Mouse (Mus musculus): ENCODE results near the gene Sart1. TPM values are rescaled to one million over a fixed set of nuclear protein-coding genes. Genes with fewer than 3 reads are reported as not detected.
"Not testable (repeated sequence)": the region's sequence is repeated elsewhere in the genome, so short reads cannot be mapped to it uniquely, and the experiment has no call there.

Sart1 gene
- polyA plus RNA-seq, 1 experiment from 2014 or later = 111 TPM

DNA sequence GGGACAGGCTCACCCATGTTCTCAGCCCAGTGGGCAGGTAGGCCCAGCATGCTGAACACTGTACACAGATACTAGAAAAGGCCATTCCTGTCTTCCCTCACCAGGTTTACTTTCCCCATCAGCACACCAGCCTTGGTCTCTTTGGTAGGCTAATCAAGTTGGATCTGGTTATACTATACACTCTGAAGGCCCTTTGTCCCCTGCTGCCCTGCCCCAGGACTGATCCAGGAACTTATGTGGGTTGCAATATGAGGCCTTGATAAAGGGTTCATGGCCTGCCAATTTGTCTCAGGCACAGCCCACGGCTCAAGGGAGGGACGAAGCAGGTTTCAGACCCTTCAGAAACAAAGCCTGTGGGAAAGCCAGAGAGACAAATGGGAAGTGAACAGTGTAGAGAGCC, 34.9 kb downstream of the Sart1 start:
- Histone ChIP-seq H3K27ac (no peak overlapping the region), H3K36me3 (no peaks in the 10 kb centered on the region), H3K4me3 (no peak overlapping the region), H3K27me3 (ENCODE audit: low read depth, poor library complexity, severe bottlenecking) (peaks cover 21% of the 10 kb centered on the region), H3K4me1 (peaks cover 8% of the 10 kb centered on the region), H3K9me3 (replicated peaks) (no peaks in the 10 kb centered on the region)
- 94% methylated on average over 2 of the region's 2 CpGs for WGBS
- DNase-seq (ENCODE audit: low spot score) = no peak

DNA sequence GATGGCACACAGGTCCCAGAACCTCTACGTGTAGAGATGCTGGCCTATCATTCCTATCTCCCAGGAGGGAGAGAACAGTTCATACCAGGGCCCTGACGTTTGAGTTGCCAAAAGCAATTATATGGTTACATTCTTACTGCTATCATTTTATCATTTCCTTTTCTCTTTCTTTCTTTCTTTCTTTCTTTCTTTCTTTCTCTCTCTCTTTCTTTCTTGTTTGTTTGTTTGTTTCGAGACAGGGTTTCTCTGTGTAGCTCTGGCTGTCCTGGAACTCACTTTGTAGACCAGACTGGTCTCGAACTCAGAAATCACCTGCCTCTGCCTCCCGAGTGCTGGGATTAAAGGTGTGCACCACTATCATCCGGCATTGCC, 39.0 kb downstream of the Sart1 start, which contains the start of gene Cst6:
Gene Cst6, minus strand, starts transcription at position 73 of the 372 bp plus-strand sequence.
- not testable (repeated sequence) for DNase-seq (ENCODE audit: low spot score); H3K36me3 ChIP-seq; H3K9me3 ChIP-seq (replicated peaks); H3K4me1 ChIP-seq
- peak within 1 kb of the TSS; percentile 50 for H3K4me3 ChIP-seq
- WGBS = 65% methylated on average over 6 of the region's 6 CpGs
- H3K27ac ChIP-seq = peak within 1 kb of the TSS; percentile 38; the same call in 1 of the 2 replicates
- peaks cover 30% of the 10 kb centered on the region for H3K27me3 ChIP-seq (ENCODE audit: low read depth, poor library complexity, severe bottlenecking)

DNA sequence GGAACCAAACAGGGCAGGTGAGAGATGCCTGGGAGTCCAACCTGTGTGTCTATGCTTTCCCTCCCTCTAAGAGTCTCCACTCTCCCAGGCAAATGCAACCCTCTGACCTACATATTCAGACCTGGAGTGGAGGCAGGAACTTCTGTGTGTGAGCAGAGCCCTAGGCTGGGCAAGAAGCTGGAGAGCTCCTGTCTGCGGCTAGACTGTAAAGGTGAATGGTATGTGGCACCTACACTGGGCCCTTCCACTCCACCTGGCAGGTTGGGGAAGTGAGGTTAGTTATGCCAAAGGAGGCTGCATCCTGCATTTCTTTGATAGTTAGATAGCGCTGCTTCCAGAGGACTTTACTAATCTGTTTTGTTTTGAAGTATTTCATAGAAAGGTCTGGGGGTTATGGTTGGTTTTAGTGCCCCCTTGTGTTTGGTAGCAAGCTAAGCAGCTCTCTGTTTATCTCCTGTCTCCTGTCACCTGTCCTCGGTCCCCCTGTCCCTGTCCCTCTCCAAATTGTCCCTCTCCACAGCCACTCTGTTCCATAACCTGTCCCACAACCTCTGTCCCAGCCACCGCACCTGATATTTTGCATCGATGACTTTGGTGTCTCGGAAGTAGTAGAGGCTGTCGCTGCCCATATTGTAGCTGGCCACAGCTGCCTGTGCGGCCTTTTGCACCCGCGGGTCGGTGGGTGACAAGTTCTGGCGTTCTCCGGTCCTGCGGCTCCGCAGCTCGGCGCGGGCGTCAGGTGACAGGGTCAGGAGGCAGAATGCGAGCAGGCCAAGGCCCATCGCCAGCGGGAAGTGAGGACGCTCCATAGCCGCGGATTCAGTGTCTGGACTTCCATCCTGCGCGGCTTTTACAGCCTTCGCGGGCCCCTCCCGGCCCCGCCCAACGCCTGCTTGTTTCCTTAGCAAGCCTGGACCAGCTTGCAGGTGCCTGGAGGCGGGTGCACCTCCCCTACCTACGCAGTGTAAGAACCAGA, 39.7 kb downstream of the Sart1 start:
- DNase-seq (ENCODE audit: low spot score) = peak; percentile 50
- Histone ChIP-seq H3K9me3 (replicated peaks) (no peaks in the 10 kb centered on the region), H3K27me3 (ENCODE audit: low read depth, poor library complexity, severe bottlenecking) (peaks cover 30% of the 10 kb centered on the region), H3K4me3 (peak overlapping the region; percentile 50), H3K36me3 (no peaks in the 10 kb centered on the region), H3K4me1 (peaks cover 9% of the 10 kb centered on the region), H3K27ac (peak overlapping the region; percentile 38; the same call in 1 of the 2 replicates)
- WGBS = 6% methylated on average over 34 of the region's 34 CpGs

DNA sequence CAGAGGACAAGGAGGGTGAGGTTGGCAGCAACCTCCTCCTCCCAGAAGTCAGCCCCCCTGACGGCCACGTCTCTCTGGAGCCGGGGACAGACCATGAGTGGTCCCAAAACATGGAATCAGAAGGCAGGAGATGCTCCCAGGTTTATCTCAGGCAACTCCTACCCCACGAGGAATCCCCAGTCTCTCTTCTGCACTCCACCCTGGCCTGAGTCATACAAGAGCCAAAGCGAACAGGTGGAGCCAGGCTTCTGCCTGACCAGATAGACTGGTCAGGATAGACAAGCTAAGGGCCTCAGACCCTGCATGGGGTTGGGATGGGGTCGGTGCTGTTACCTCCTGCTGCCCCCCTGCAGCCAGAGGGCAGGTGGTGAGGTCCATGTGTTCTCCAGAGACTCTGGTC, 40.4 kb downstream of the Sart1 start:
- no peaks in the 10 kb centered on the region for H3K9me3 ChIP-seq (replicated peaks)
- WGBS = 84% methylated on average over 6 of the region's 6 CpGs
- DNase-seq (ENCODE audit: low spot score) = no peak
- no peaks in the 10 kb centered on the region for H3K36me3 ChIP-seq
- H3K4me1 ChIP-seq = peaks cover 9% of the 10 kb centered on the region
- H3K27me3 ChIP-seq (ENCODE audit: low read depth, poor library complexity, severe bottlenecking) = peaks cover 30% of the 10 kb centered on the region
- no peak overlapping the region for H3K4me3 ChIP-seq
- no peak overlapping the region for H3K27ac ChIP-seq

DNA sequence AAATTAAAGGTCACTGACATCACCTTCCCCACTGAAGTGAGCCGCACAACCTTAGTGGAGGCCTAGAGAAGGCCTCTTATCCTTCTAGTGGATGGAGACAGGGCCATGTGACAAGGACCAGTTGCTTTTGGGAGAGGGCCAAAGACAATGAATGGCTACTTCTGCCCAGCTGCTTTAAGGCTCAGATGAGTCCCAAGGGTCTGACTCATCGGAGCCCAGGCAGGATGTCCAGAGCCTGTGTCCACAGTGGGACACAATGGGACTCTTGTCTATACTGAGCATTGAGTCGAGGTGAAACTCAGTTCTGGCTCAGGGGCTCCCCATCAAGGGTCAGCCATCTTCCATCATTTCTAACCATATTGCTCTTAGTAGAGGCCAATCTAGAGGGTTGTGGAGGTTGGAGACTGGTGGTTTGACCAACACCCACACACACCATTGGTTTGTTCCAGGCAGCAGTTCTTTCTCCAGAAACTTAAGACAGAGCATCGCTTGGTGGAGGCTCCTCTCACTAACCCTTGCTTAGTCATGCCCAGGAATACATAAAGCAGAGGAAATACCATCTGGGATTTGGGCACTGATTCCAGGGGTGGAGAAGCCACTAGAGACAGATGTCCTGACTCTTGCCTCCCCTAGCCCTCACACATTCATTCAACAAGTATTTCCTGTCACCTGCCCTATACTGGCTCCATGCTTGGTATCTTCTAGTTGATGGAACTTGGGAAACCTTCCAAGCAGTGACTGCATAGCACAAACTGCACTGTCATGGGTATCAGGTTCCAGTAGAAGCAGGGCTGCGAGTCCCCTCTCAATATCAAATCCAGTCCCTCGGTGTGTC, 43.0 kb downstream of the Sart1 start:
- Histone ChIP-seq H3K27ac (no peak overlapping the region), H3K4me1 (peaks cover 9% of the 10 kb centered on the region), H3K27me3 (ENCODE audit: low read depth, poor library complexity, severe bottlenecking) (peaks cover 27% of the 10 kb centered on the region), H3K9me3 (replicated peaks) (no peaks in the 10 kb centered on the region), H3K36me3 (no peaks in the 10 kb centered on the region), H3K4me3 (no peak overlapping the region)
- 86% methylated on average over 6 of the region's 6 CpGs for WGBS
- DNase-seq (ENCODE audit: low spot score) = no peak

DNA sequence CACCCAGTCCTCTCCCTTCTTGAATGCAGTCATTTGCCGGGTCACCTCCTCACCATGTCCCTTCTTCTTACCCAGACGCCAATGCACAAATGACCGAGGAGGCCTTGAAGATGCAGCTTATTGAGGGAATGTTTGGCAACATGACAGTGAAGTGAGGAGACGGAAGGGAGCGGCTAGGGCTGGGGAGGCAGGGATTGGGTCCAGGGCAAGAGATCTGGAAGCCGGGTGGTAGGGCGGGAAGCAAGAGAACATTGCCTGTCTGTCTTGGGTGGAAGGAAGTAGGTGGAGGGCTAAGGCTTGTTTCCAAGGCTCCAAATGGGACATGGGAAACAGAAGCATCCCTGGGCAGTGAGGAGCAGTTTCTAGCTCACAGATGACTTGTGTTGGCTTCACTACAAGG, 47.1 kb downstream of the Sart1 start:
- Histone ChIP-seq H3K27ac (no peak overlapping the region), H3K4me1 (no peaks in the 10 kb centered on the region), H3K4me3 (no peak overlapping the region), H3K36me3 (no peaks in the 10 kb centered on the region), H3K27me3 (ENCODE audit: low read depth, poor library complexity, severe bottlenecking) (no peaks in the 10 kb centered on the region), H3K9me3 (replicated peaks) (no peaks in the 10 kb centered on the region)
- DNase-seq (ENCODE audit: low spot score) = no peak
- 90% methylated on average over 7 of the region's 7 CpGs for WGBS

DNA sequence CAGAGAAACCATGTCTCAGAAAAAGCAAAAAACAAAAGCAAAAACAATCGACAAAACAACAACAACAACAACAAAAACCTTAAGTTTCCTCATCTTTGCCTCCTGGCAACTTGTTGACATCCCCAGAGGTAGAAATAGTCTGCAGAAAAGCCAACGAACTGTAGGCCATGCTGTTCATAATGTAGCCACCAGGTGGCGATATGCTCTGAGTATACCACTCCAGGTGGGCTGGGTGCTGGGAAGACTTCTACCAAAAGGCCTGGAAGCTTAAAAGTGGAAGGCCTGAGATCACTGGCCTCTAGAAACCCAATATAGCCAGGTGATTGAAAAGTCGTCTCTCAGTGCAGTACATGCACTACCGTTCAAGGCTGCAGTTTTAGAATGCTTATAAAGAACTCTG, 50.5 kb downstream of the Sart1 start:
- Histone ChIP-seq H3K27me3 (ENCODE audit: low read depth, poor library complexity, severe bottlenecking) (no peaks in the 10 kb centered on the region), H3K4me3 (no peak overlapping the region), H3K36me3 (no peaks in the 10 kb centered on the region), H3K4me1 (no peaks in the 10 kb centered on the region), H3K9me3 (replicated peaks) (no peaks in the 10 kb centered on the region), H3K27ac (no peak overlapping the region)
- 15% methylated on average over 5 of the region's 5 CpGs for WGBS
- peak; percentile 76 for DNase-seq (ENCODE audit: low spot score)

DNA sequence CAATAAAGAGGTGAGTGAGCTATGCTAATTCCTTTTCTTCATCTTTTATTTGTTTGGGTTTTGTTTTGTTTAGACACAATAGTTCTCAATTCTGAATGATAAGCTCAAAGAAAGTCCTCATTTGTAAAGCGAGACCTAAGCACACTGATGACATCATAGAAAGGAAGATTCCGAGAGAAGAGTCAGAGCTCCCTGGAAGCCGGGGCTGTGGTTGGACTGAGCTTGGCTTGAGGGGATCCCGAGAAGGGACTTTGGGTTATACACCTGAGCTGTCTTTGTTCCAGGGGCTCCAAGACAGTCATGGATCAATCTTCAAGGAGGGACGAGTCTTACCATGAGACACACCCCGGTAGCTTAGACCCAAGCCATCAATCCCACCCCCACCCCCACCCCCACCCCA, 53.1 kb downstream of the Sart1 start, which contains the start of gene Catsper1:
Gene Catsper1, plus strand, starts transcription at position 301 of the 400 bp plus-strand sequence.
- Histone ChIP-seq H3K4me1 (no peaks in the 10 kb centered on the region), H3K4me3 (no peak within 1 kb of the TSS), H3K27me3 (ENCODE audit: low read depth, poor library complexity, severe bottlenecking) (no peaks in the 10 kb centered on the region), H3K9me3 (replicated peaks) (no peaks in the 10 kb centered on the region), H3K27ac (no peak within 1 kb of the TSS), H3K36me3 (no peaks in the 10 kb centered on the region)
- DNase-seq (ENCODE audit: low spot score) = no peak
- 95% methylated on average over 6 of the region's 6 CpGs for WGBS

DNA sequence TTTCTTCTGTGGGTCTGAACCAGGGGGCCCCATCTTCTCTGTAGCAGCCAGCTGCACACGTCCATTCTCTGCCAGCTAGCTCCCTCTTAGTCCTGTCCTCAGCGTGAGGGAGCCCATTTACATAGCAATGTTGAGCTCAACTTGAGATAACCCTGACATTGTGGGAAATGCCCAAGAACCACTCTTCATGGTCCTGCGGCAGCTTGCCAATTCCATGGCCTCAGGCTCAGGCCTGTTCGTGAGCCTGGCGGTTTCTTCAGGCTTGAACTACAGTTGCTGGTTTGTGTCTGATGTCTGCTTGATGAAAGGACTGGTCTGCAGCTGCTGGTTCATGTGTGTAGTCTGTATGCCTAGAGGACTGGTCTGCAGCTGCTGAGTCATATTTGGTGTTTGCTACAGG, 53.8 kb downstream of the Sart1 start:
- Histone ChIP-seq H3K4me1 (no peaks in the 10 kb centered on the region), H3K36me3 (no peaks in the 10 kb centered on the region), H3K27me3 (ENCODE audit: low read depth, poor library complexity, severe bottlenecking) (no peaks in the 10 kb centered on the region), H3K9me3 (replicated peaks) (no peaks in the 10 kb centered on the region), H3K4me3 (no peak overlapping the region), H3K27ac (no peak overlapping the region)
- WGBS = 81% methylated on average over 5 of the region's 5 CpGs
- DNase-seq (ENCODE audit: low spot score) = no peak

DNA sequence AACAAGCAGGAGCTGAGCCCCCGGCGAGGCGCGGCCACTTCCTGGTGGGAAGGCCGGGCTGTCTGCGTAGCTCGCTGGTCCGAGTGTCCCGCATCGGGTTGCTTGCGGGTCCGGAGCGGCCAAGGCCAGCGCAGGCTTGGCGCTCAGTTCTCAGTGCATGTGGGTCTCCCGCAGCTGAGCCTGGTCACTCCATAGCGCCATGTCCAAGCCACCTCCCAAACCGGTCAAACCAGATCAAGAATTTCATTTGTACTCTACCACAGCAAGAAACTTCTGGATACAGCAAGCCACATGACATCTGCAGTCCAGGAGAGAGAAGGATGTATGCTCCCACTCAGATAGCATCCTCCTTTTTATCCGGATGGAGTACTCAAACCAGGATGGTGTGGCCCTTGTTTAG, 60.5 kb downstream of the Sart1 start:
- no peaks in the 10 kb centered on the region for H3K27me3 ChIP-seq (ENCODE audit: low read depth, poor library complexity, severe bottlenecking)
- no peaks in the 10 kb centered on the region for H3K4me1 ChIP-seq
- H3K27ac ChIP-seq = no peak overlapping the region
- no peaks in the 10 kb centered on the region for H3K9me3 ChIP-seq (replicated peaks)
- no peaks in the 10 kb centered on the region for H3K36me3 ChIP-seq
- 75% methylated on average over 19 of the region's 19 CpGs for WGBS
- no peak for DNase-seq (ENCODE audit: low spot score)
- no peak overlapping the region for H3K4me3 ChIP-seq
